Mouse (Mus musculus): ENCODE measurements around the gene Alpl.

GRCm38 (mm10) chr4:137837792-137838191 is 41.6 kb upstream of the Alpl start:
- TF ChIP-seq CTCF (IDR thresholded peaks at IDR 0.05) (no peak), EP300 (IDR thresholded peaks at IDR 0.05) (no peak)
